Mouse (Mus musculus): Measurements from ENCODE around the gene Vax1. TPM values are rescaled to one million over a fixed set of nuclear protein-coding genes. Genes with fewer than 3 reads are reported as not detected.
A peak's percentile ranks its signal among the peaks of the same experiment; 100 is the strongest.

The Vax1 gene
- polyA plus RNA-seq (2015; fragmentation: Nextera tagmentation; extraction: Ambion mirVana) = 0.89 and 1.0 TPM in 2 replicates

DNA sequence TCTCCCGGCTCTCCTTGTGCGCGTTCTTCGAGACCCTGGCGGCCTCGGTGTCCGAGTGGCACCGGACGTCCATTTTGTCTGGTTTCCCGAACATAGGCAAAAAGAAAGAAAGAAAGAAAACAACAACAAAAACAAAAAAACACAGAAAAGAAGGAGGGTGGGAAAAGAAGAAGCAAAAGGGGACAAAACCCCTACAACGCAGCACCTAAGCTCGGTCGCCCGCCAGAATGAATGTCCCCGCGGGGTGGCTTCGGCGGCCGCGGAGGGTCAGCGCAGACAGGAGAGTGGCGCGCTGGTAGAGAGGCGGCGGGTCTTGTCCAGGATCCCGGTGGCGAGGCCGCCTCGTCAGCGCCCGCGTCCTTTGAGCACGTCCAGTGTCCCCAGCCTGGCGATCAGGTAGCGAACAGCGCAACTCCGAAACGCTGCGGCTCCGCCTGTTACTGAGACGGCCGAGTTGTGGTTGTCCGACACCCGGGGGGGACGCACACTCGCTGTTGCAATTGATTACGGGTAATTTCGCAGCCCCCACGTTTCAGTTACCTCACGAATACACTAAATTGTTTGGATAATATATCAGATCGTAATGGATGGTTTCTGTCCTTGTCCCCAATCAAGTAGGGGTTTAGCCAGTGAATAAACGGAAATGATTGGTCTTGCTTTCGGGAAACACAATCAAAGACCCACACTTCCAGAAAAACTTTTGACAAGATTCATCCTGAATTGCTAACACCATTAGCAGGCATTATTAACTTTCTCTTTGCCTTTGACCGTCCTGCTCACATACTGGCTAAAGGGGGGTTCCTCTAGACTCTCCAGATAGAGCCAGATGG, at the start of gene Vax1:
Gene Vax1, minus strand, starts transcription at position 121 of the 830 bp plus-strand sequence.
- H3K4me2 ChIP-seq (ENCODE audit: low read length) = peak within 1 kb of the TSS; percentile 63
- peaks cover 41% of the 10 kb centered on the region for H3K4me1 ChIP-seq (replicated peaks; ENCODE audit: control insufficient read depth, insufficient read depth, low read length)
- H3K9me3 ChIP-seq (ENCODE audit: control insufficient read depth, low read length) = no peaks in the 10 kb centered on the region
- H3K36me3 ChIP-seq (ENCODE audit: control insufficient read depth, insufficient read depth) = no peaks in the 10 kb centered on the region
- H3K27ac ChIP-seq (ENCODE audit: low read length) = peak within 1 kb of the TSS; percentile 79
- H3K4me3 ChIP-seq (replicated peaks; ENCODE audit: low read length) = peak within 1 kb of the TSS; percentile 49
- no peak for ATAC-seq
- peaks cover 38% of the 10 kb centered on the region for H3K27me3 ChIP-seq (replicated peaks; ENCODE audit: control insufficient read depth, insufficient read depth, low read length)
- under 1% methylated on average over 54 of the region's 54 CpGs for WGBS
- peak within 1 kb of the TSS; percentile 65 for H3K9ac ChIP-seq (replicated peaks; ENCODE audit: low read depth, low read length)

DNA sequence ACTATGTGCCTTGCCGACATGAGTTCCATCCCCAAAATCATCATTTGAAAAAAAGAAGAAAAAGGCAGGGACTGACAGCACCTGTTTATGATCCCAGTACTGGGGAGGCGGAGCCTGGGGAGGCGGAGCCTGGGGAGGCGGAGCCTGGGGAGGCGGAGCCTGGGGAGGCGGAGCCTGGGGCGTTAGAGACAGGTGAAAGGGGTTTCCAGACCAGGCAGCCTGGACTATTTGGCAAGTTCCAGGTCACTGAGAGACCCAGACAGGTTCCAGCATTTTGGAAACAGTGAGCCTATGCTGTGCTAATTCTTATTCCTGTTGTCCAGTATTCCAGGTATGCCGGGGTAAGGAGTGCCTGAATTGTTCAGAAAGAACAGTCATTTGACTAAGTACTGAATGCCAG, 49.1 kb upstream of the Vax1 start, which contains the start of gene Kcnk18:
Gene Kcnk18, plus strand, starts transcription at position 224 of the 400 bp plus-strand sequence.
- H3K36me3 ChIP-seq (ENCODE audit: control insufficient read depth, insufficient read depth) = no peaks in the 10 kb centered on the region
- no peaks in the 10 kb centered on the region for H3K27me3 ChIP-seq (replicated peaks; ENCODE audit: control insufficient read depth, insufficient read depth, low read length)
- no peak within 1 kb of the TSS for H3K27ac ChIP-seq (ENCODE audit: low read length)
- no peaks in the 10 kb centered on the region for H3K4me1 ChIP-seq (replicated peaks; ENCODE audit: control insufficient read depth, insufficient read depth, low read length)
- H3K9me3 ChIP-seq (ENCODE audit: control insufficient read depth, low read length) = no peaks in the 10 kb centered on the region
- H3K9ac ChIP-seq (replicated peaks; ENCODE audit: low read depth, low read length) = no peak within 1 kb of the TSS
- no peak within 1 kb of the TSS for H3K4me3 ChIP-seq (replicated peaks; ENCODE audit: low read length)
- no peak for ATAC-seq
- H3K4me2 ChIP-seq (ENCODE audit: low read length) = no peak within 1 kb of the TSS
- 96% methylated on average over 8 of the region's 8 CpGs for WGBS

DNA sequence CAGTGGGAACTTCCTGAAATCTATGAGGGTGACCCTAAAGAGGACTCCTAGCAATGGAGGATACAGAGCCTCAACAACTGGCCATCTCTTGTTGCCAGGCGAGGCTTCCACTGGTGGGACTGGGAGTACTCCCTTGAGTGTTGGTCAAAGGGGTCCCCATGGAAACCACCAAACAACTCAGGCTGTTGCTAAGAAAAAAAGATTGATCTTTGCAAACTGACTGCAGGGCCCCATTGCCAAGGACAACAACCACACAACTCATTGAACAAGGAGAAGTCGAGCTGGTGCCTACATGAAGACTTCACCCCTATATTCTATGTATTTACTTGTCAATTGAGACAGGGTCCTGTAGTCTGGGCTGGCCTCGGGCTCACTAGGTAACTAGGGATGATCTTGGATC, 47.0 kb upstream of the Vax1 start:
- H3K4me2 ChIP-seq (ENCODE audit: low read length) = no peak overlapping the region
- H3K27ac ChIP-seq (ENCODE audit: low read length) = no peak overlapping the region
- no peaks in the 10 kb centered on the region for H3K36me3 ChIP-seq (ENCODE audit: control insufficient read depth, insufficient read depth)
- 83% methylated on average over 3 of the region's 3 CpGs for WGBS
- H3K27me3 ChIP-seq (replicated peaks; ENCODE audit: control insufficient read depth, insufficient read depth, low read length) = no peaks in the 10 kb centered on the region
- H3K4me3 ChIP-seq (replicated peaks; ENCODE audit: low read length) = no peak overlapping the region
- H3K4me1 ChIP-seq (replicated peaks; ENCODE audit: control insufficient read depth, insufficient read depth, low read length) = no peaks in the 10 kb centered on the region
- ATAC-seq = no peak
- no peaks in the 10 kb centered on the region for H3K9me3 ChIP-seq (ENCODE audit: control insufficient read depth, low read length)
- no peak overlapping the region for H3K9ac ChIP-seq (replicated peaks; ENCODE audit: low read depth, low read length)

DNA sequence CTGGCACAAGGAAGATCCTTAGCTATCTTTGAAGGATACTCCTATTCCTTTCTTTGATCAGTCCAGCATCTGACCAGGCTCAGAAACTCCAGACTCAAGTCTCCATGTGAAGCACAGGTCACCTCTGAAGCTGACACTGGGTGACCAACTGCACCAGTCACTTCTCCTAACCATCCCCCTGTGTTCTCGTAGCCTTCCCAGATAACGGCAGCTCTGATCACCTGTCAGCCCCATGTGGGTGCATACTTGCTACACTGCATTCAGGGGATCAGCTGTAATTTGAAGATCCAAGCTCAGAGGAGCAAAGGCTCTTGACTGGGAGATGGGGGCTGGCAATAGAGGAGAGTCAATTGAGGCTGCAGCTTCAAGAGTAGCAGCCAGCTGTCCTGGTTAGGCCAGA, 39.1 kb upstream of the Vax1 start:
- no peaks in the 10 kb centered on the region for H3K27me3 ChIP-seq (replicated peaks; ENCODE audit: control insufficient read depth, insufficient read depth, low read length)
- WGBS = 49% methylated on average over 2 of the region's 2 CpGs
- no peak overlapping the region for H3K4me3 ChIP-seq (replicated peaks; ENCODE audit: low read length)
- no peaks in the 10 kb centered on the region for H3K9me3 ChIP-seq (ENCODE audit: control insufficient read depth, low read length)
- H3K9ac ChIP-seq (replicated peaks; ENCODE audit: low read depth, low read length) = no peak overlapping the region
- H3K4me2 ChIP-seq (ENCODE audit: low read length) = no peak overlapping the region
- no peak overlapping the region for H3K27ac ChIP-seq (ENCODE audit: low read length)
- no peak for ATAC-seq
- no peaks in the 10 kb centered on the region for H3K4me1 ChIP-seq (replicated peaks; ENCODE audit: control insufficient read depth, insufficient read depth, low read length)
- no peaks in the 10 kb centered on the region for H3K36me3 ChIP-seq (ENCODE audit: control insufficient read depth, insufficient read depth)

DNA sequence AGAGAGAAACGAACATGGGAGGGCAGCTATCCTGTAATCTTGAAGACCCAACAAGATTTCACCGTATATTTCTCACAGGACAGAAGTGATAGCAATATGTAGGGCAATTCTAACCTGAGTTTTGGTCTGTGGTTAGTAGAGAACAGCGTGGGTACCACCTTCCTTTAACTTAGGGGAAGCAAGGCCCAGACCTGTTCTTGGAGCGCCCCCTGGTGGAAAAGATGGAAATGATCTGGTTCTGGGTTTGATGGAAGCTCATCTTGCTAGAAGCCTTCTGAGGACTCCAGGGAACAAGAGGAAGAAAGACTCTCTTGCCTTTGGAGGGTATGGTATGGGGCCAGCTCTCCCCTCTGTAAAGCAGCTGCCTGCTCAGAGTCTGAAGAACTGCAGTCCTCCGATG, 38.6 kb upstream of the Vax1 start:
- Histone ChIP-seq H3K27ac (ENCODE audit: low read length) (no peak overlapping the region), H3K27me3 (replicated peaks; ENCODE audit: control insufficient read depth, insufficient read depth, low read length) (no peaks in the 10 kb centered on the region), H3K9me3 (ENCODE audit: control insufficient read depth, low read length) (no peaks in the 10 kb centered on the region), H3K4me1 (replicated peaks; ENCODE audit: control insufficient read depth, insufficient read depth, low read length) (no peaks in the 10 kb centered on the region), H3K36me3 (ENCODE audit: control insufficient read depth, insufficient read depth) (no peaks in the 10 kb centered on the region), H3K4me2 (ENCODE audit: low read length) (no peak overlapping the region), H3K9ac (replicated peaks; ENCODE audit: low read depth, low read length) (no peak overlapping the region), H3K4me3 (replicated peaks; ENCODE audit: low read length) (no peak overlapping the region)
- ATAC-seq = peak; percentile 57
- WGBS = 30% methylated on average over 5 of the region's 5 CpGs

DNA sequence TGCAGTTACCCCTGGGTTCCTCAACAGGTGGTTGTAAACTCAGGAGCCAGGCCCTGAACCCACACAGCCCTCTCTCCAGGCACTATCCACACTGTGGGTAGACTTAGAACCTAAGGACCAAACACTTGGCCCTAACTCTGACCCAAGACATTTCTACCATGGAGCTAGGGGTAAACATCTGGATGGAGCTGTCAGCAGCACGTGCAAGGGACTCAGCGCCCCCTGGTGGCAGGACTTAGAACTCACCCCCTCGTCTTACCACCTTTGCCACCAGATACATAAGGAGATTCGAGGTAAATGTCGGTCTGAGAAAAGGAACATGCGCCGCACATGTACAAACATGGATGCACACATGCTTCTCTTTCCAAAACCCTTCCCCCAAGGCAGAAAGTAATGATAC, 28.3 kb upstream of the Vax1 start:
- peaks cover 11% of the 10 kb centered on the region for H3K4me1 ChIP-seq (replicated peaks; ENCODE audit: control insufficient read depth, insufficient read depth, low read length)
- no peak overlapping the region for H3K9ac ChIP-seq (replicated peaks; ENCODE audit: low read depth, low read length)
- H3K27ac ChIP-seq (ENCODE audit: low read length) = no peak overlapping the region
- no peaks in the 10 kb centered on the region for H3K9me3 ChIP-seq (ENCODE audit: control insufficient read depth, low read length)
- H3K4me3 ChIP-seq (replicated peaks; ENCODE audit: low read length) = no peak overlapping the region
- H3K27me3 ChIP-seq (replicated peaks; ENCODE audit: control insufficient read depth, insufficient read depth, low read length) = peaks cover 35% of the 10 kb centered on the region
- no peak for ATAC-seq
- no peak overlapping the region for H3K4me2 ChIP-seq (ENCODE audit: low read length)
- WGBS = 39% methylated on average over 7 of the region's 7 CpGs
- no peaks in the 10 kb centered on the region for H3K36me3 ChIP-seq (ENCODE audit: control insufficient read depth, insufficient read depth)

DNA sequence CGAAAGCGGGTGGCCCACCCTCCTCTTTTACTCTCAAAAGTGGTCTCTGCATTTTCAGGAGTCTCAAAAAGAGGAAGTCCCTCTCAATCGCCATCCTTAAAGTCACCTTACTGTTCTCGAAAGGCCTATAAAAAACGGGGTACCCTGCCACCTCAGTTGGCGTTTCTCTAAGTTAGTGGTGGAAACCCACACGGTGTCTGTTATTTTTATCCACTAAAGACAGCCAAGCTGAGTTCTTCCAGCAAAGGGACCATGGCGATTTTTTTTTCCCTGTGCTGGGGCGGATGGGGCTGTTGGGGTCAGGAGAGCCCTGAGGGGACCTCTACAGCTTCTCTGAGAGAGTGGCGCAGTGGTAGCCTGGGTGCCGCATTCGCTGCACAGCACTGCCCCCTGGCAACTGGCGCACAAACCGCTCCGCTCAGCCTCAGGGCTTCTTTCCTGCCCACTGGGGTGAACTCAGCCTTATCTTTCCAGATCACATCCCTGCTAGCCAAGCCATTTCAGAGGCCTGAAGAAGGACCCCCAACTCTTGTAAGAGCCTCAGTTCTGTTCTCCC, 26.3 kb upstream of the Vax1 start:
- peaks cover 42% of the 10 kb centered on the region for H3K27me3 ChIP-seq (replicated peaks; ENCODE audit: control insufficient read depth, insufficient read depth, low read length)
- H3K36me3 ChIP-seq (ENCODE audit: control insufficient read depth, insufficient read depth) = no peaks in the 10 kb centered on the region
- no peak overlapping the region for H3K4me3 ChIP-seq (replicated peaks; ENCODE audit: low read length)
- peak; percentile 91 for ATAC-seq
- 0 out of 2 replicates have a peak overlapping the region, but pooled peaks have one; percentile 9 for H3K4me2 ChIP-seq (ENCODE audit: low read length)
- no peak overlapping the region for H3K9ac ChIP-seq (replicated peaks; ENCODE audit: low read depth, low read length)
- no peak overlapping the region for H3K27ac ChIP-seq (ENCODE audit: low read length)
- H3K4me1 ChIP-seq (replicated peaks; ENCODE audit: control insufficient read depth, insufficient read depth, low read length) = peaks cover 11% of the 10 kb centered on the region
- H3K9me3 ChIP-seq (ENCODE audit: control insufficient read depth, low read length) = no peaks in the 10 kb centered on the region
- WGBS = 7% methylated on average over 15 of the region's 15 CpGs

DNA sequence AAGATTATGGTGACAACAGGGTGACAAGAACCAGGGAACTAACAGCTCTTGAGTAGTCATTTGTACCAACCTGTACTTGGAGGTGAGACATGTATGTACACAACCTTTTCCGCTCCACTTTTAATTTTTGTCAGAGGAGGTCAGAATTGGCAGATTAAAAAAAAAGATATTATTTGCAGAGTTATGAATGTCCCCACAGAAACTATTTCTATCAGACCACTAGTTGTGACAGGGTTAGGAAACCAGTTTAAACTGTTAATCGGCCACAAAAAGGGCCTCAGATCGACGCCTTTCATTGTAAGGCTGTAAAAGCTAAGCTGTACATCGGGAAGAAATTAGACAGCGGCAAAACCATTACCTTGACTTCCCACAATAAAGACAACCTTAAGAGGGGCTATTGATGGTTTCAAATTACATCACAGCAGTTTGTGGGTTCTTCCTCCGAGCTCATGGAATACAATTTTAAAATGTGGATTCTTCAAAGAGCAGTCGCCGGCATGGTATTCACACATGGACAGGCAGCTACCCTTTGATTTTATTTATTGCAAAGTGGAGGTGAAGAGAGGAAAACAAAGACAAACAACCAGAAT, 25.4 kb upstream of the Vax1 start:
- H3K9ac ChIP-seq (replicated peaks; ENCODE audit: low read depth, low read length) = no peak overlapping the region
- no peak for ATAC-seq
- 19% methylated on average over 9 of the region's 9 CpGs for WGBS
- H3K9me3 ChIP-seq (ENCODE audit: control insufficient read depth, low read length) = no peaks in the 10 kb centered on the region
- no peak overlapping the region for H3K27ac ChIP-seq (ENCODE audit: low read length)
- H3K4me2 ChIP-seq (ENCODE audit: low read length) = no peak overlapping the region
- H3K4me3 ChIP-seq (replicated peaks; ENCODE audit: low read length) = no peak overlapping the region
- H3K36me3 ChIP-seq (ENCODE audit: control insufficient read depth, insufficient read depth) = no peaks in the 10 kb centered on the region
- H3K27me3 ChIP-seq (replicated peaks; ENCODE audit: control insufficient read depth, insufficient read depth, low read length) = peaks cover 48% of the 10 kb centered on the region
- peaks cover 11% of the 10 kb centered on the region for H3K4me1 ChIP-seq (replicated peaks; ENCODE audit: control insufficient read depth, insufficient read depth, low read length)

DNA sequence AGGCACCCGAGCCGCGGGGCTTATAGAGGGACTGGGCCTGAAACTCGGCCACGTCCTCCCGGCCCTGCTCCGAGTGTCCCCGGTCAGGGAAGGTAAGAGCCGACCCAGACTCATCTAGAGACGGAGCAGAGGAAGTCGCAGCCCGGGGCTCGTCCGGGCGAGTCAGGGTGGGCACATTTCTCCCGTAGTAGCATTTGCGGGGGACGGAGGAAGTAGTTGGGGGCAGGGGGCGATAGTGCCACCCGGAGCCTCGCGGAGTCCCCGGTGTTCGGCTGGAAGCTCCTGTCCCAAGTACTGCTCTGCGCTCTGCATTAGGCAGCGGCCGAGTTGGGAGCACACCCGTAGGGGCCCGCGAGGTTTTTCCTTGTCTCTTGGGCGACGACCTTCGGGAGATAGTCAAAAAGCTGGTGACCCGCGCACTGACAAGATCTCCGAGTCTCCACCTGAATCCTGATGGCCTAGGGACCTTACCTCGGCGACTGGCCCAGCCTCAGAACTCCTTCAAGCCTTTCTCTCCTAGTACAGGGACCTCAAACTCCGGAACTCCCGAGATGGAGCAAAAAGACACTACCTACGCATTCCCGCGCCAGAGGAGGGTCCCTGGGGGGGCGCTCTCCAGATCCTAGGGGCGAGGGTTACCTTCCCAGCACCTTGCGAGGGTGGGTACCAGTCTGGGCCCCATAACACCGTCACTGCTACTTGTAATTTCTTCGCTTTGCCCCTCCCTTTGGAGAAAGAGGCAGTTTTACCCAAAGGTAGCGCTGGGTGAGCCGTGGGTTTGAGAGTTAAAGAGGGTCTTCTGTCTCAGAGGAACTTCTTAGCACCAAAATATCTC, 24.3 kb upstream of the Vax1 start:
- peaks cover 11% of the 10 kb centered on the region for H3K4me1 ChIP-seq (replicated peaks; ENCODE audit: control insufficient read depth, insufficient read depth, low read length)
- 2% methylated on average over 50 of the region's 50 CpGs for WGBS
- peak overlapping the region; percentile 54 for H3K4me2 ChIP-seq (ENCODE audit: low read length)
- no peaks in the 10 kb centered on the region for H3K9me3 ChIP-seq (ENCODE audit: control insufficient read depth, low read length)
- peak overlapping the region; percentile 30 for H3K4me3 ChIP-seq (replicated peaks; ENCODE audit: low read length)
- H3K9ac ChIP-seq (replicated peaks; ENCODE audit: low read depth, low read length) = peak overlapping the region; percentile 47
- ATAC-seq = peak; percentile 53; the same call in 1 of the 2 replicates
- H3K27me3 ChIP-seq (replicated peaks; ENCODE audit: control insufficient read depth, insufficient read depth, low read length) = peaks cover 53% of the 10 kb centered on the region
- H3K27ac ChIP-seq (ENCODE audit: low read length) = no peak overlapping the region
- no peaks in the 10 kb centered on the region for H3K36me3 ChIP-seq (ENCODE audit: control insufficient read depth, insufficient read depth)
